ENCODE assay signal across 14 mouse cellular contexts in genomic region chr19:10393874-10394500, GRCm38 (mm10). TPM values are rescaled to one million over a fixed set of nuclear protein-coding genes. Genes with fewer than 3 reads are reported as not detected.
DNase-seq lines count a peak whose midpoint lies in the region; ATAC-seq and TF ChIP-seq lines count a peak whose summit lies in the region.
"Had no signal": no experiment of that assay in that cellular context is flagged by ENCODE, and none has a peak within 500 bp of the region (broad histone marks: within the 10 kb centered on the region; RNA-seq: fewer than 3 reads in every experiment).

No protein-coding gene starts in this region.

- WGBS in forebrain, embryonic 13.5 days: 60% methylated on average over 15 of the region's 15 CpGs
- 81% methylated on average over 15 of the region's 15 CpGs for WGBS in forebrain, embryonic 10.5 days
- WGBS in neural tube, embryonic 13.5 days: 58% methylated on average over 15 of the region's 15 CpGs
- 60% methylated on average over 15 of the region's 15 CpGs for WGBS in neural tube, embryonic 15.5 days

- peaks cover 57% of the 10 kb centered on the region for H3K4me1 ChIP-seq in forebrain, embryonic 13.5 days
- peaks cover 67% of the 10 kb centered on the region for H3K4me1 ChIP-seq in forebrain, embryonic 10.5 days
- H3K4me1 ChIP-seq in neural tube, embryonic 13.5 days (replicated peaks): peaks cover 57% of the 10 kb centered on the region
- peaks cover 12% of the 10 kb centered on the region for H3K4me1 ChIP-seq in cortical plate, adult 2 months (ENCODE audit: control insufficient read depth, insufficient read depth, low read length)
- peaks cover 64% of the 10 kb centered on the region for H3K4me1 ChIP-seq in neural tube, embryonic 15.5 days

- H3K4me2 ChIP-seq in forebrain, embryonic 13.5 days: peak overlapping the region; percentile 16
- H3K4me2 ChIP-seq in neural tube, embryonic 13.5 days: peak overlapping the region; percentile 11; the same call in 1 of the 2 replicates
- peak overlapping the region; percentile 37 for H3K4me2 ChIP-seq in neural tube, embryonic 15.5 days
- H3K4me2 ChIP-seq: embryonic facial prominence, embryonic 13.5 days; intestine, embryonic 15.5 days had no signal

- DNase-seq in forebrain, embryonic 10.5 days (ENCODE audit: extremely low spot score, low spot score): no peak
- no peak for DNase-seq in neural tube, embryonic 10.5 days (ENCODE audit: extremely low spot score, low spot score)
- DNase-seq in layer of hippocampus, postnatal 25 days (ENCODE audit: extremely low spot score in 1 of 2, low spot score in 1 of 2): no peak
- DNase-seq: gastrocnemius, postnatal 10 days; lung, adult 2 months; lung, postnatal 4 days; right cerebral cortex, adult 18-20 months; thymus, postnatal 25 days had no signal

- TF ChIP-seq CTCF in cortical plate, adult 2 months (IDR thresholded peaks at IDR 0.05; ENCODE audit: extremely low read depth, insufficient read depth, low read length): no peak

- no peaks in the 10 kb centered on the region for H3K9me3 ChIP-seq in forebrain, embryonic 13.5 days (replicated peaks)
- no peaks in the 10 kb centered on the region for H3K9me3 ChIP-seq in forebrain, embryonic 10.5 days
- no peaks in the 10 kb centered on the region for H3K9me3 ChIP-seq in neural tube, embryonic 13.5 days
- no peaks in the 10 kb centered on the region for H3K9me3 ChIP-seq in neural tube, embryonic 15.5 days (replicated peaks)
- H3K9me3 ChIP-seq: embryonic facial prominence, embryonic 13.5 days; intestine, embryonic 15.5 days had no signal

- 0 out of 2 replicates have a peak, but pooled peaks have one; percentile 8 for ATAC-seq in forebrain, embryonic 13.5 days
- no peak for ATAC-seq in neural tube, embryonic 13.5 days (ENCODE audit: low read depth)
- no peak for ATAC-seq in neural tube, embryonic 15.5 days (ENCODE audit: low FRiP score)
- ATAC-seq: intestine, embryonic 15.5 days had no signal

- no peak overlapping the region for H3K4me3 ChIP-seq in forebrain, embryonic 13.5 days
- no peak overlapping the region for H3K4me3 ChIP-seq in forebrain, embryonic 10.5 days
- H3K4me3 ChIP-seq in neural tube, embryonic 13.5 days: no peak overlapping the region
- peak overlapping the region; percentile 37 for H3K4me3 ChIP-seq in cortical plate, adult 2 months (ENCODE audit: insufficient read depth, low read length)
- no peak overlapping the region for H3K4me3 ChIP-seq in neural tube, embryonic 15.5 days (replicated peaks)
- H3K4me3 ChIP-seq: embryonic facial prominence, embryonic 13.5 days; intestine, embryonic 15.5 days had no signal

- H3K9ac ChIP-seq in forebrain, embryonic 13.5 days: no peak overlapping the region
- 0 out of 2 replicates have a peak overlapping the region, but pooled peaks have one; percentile 9 for H3K9ac ChIP-seq in neural tube, embryonic 13.5 days
- H3K9ac ChIP-seq in neural tube, embryonic 15.5 days (replicated peaks): 0 out of 2 replicates have a peak overlapping the region, but pooled peaks have one; percentile 11
- H3K9ac ChIP-seq: embryonic facial prominence, embryonic 13.5 days; intestine, embryonic 15.5 days had no signal

- no peaks in the 10 kb centered on the region for H3K36me3 ChIP-seq in forebrain, embryonic 13.5 days (ENCODE audit: poor library complexity, severe bottlenecking)
- H3K36me3 ChIP-seq in forebrain, embryonic 10.5 days (replicated peaks): no peaks in the 10 kb centered on the region
- H3K36me3 ChIP-seq in neural tube, embryonic 13.5 days: no peaks in the 10 kb centered on the region
- no peaks in the 10 kb centered on the region for H3K36me3 ChIP-seq in neural tube, embryonic 15.5 days
- H3K36me3 ChIP-seq: embryonic facial prominence, embryonic 13.5 days; intestine, embryonic 15.5 days had no signal

- H3K27ac ChIP-seq in forebrain, embryonic 13.5 days: peak overlapping the region; percentile 44; the same call in 1 of the 2 replicates
- no peak overlapping the region for H3K27ac ChIP-seq in forebrain, embryonic 10.5 days
- no peak overlapping the region for H3K27ac ChIP-seq in neural tube, embryonic 13.5 days (replicated peaks)
- no peak overlapping the region for H3K27ac ChIP-seq in cortical plate, adult 2 months (ENCODE audit: insufficient read depth, low read length)
- no peak overlapping the region for H3K27ac ChIP-seq in neural tube, embryonic 15.5 days (replicated peaks)
- H3K27ac ChIP-seq: embryonic facial prominence, embryonic 13.5 days; intestine, embryonic 15.5 days had no signal

- no peak for TF ChIP-seq POLR2A in cortical plate, adult 2 months (IDR thresholded peaks at IDR 0.05; ENCODE audit: extremely low read depth, insufficient read depth, low read length)

- H3K27me3 ChIP-seq in forebrain, embryonic 13.5 days: peaks cover 18% of the 10 kb centered on the region
- peaks cover 36% of the 10 kb centered on the region for H3K27me3 ChIP-seq in forebrain, embryonic 10.5 days (ENCODE audit: poor library complexity, severe bottlenecking)
- H3K27me3 ChIP-seq in neural tube, embryonic 13.5 days: peaks cover 22% of the 10 kb centered on the region
- H3K27me3 ChIP-seq in neural tube, embryonic 15.5 days (replicated peaks): no peaks in the 10 kb centered on the region

RNA-seq across cellular contexts. Expression of gene Syt7, which starts 5.1 kb away (rescaled TPM):
- polyA plus RNA-seq in forebrain, embryonic 13.5 days (2015; fragmentation: Nextera tagmentation; extraction: Ambion mirVana): 4.4 and 5.0 TPM in 2 replicates
- polyA plus RNA-seq in forebrain, embryonic 10.5 days (2016; fragmentation: Nextera tagmentation; extraction: Ambion mirVana): 0.77 and 2.6 TPM in 2 replicates
- polyA plus RNA-seq in neural tube, embryonic 13.5 days (2015; fragmentation: Nextera tagmentation; extraction: Ambion mirVana): 9.6 and 10.7 TPM in 2 replicates
- 213 and 252 TPM in 2 replicates for polyA plus RNA-seq in cortical plate, adult 2 months (2012; rRNA removed)
- 10.4 and 17.3 TPM in 2 replicates for polyA plus RNA-seq in neural tube, embryonic 15.5 days (2015; fragmentation: Nextera tagmentation; extraction: Ambion mirVana)
- total RNA-seq in layer of hippocampus, postnatal 25 days (2021): 100 to 1,000 TPM; 258 to 328 TPM

Comparison
In these comparisons a context has a peak if more than half of its experiments do, and no peak if none do; other contexts are left out.
1. RNA of gene Syt7, which starts 5.1 kb away (polyA plus RNA-seq): 213 to 252 TPM in cortical plate, adult 2 months; 10.4 to 17.3 TPM in neural tube, embryonic 15.5 days, 9.6 to 10.7 TPM in neural tube, embryonic 13.5 days, 4.4 to 5.0 TPM in forebrain, embryonic 13.5 days and 0.77 to 2.6 TPM in forebrain, embryonic 10.5 days; every median in the first group is over 10 times any median in the second.
2. Peak in every context shown above with its lines, with median percentiles within 50 percentile points of each other: H3K4me2 ChIP-seq.